Mouse (Mus musculus) kidney, postnatal 4 days (tissue): ENCODE results near the gene Zswim4.

ENCODE experiments used
- DNase-seq, 2 experiments: peaks; one replicate each; pipeline ENCODE4 v3.0.0; 2021; ENCODE audit warnings: mixed read lengths in 2 of 2

The Zswim4 gene

DNA sequence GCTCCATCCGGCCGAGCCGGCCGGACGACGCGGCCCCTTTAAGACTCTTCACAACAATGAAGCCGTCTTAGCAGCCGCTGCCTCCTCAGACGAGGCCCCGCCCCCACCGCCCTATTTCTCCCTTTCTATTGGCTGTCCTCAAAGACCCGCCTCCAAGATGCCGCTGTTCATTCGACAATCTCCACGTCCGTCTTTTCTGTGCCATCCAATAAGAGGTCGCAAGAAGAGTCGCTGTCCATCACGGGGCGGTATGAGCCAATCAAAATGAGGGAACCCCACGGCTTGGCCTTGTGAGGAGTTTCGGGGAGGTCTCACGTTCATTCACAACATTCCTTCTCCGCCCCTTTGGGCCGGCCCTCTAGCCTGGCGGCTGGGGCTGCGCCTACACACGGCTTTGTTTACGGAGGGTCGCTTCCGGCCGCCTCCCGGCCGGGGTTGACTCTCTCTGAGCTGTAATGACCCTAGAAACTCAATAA, at the start of gene Zswim4:
Zswim4 (minus strand) TSS at position 58 of the 476 bp plus-strand sequence.
- peak; percentile 97 to 98 for DNase-seq

GRCm38 (mm10) chr8:84285665-84286064, 48.8 kb upstream of the Zswim4 start:
- peak; percentile 67 to 75 for DNase-seq

GRCm38 (mm10) chr8:84284608-84285063, 47.8 kb upstream of the Zswim4 start:
- DNase-seq: peak; percentile 56 to 74

DNA sequence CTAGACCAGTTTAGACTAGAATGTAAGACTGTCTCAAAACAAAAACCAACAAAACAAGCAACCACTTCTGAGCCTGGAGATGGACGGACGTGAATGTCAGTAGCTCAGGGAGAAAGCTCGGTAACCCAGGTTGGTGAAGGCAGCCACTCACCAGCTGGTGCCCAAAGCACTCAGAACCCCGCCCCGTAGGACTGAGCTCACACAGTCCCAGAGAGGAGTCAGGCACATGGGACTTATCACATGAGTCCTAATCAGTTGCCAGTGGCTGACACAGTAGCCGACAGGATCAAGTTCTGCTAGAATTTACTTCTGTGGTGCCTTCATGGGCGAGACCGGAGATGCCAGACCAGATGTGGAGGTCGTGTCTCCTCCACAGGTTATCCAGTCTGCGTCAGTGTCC, 43.9 kb upstream of the Zswim4 start:
- DNase-seq: no peak

GRCm38 (mm10) chr8:84276447-84276846, 39.6 kb upstream of the Zswim4 start:
- no peak for DNase-seq

GRCm38 (mm10) chr8:84273968-84274367, 37.1 kb upstream of the Zswim4 start:
- DNase-seq: no peak

GRCm38 (mm10) chr8:84272302-84272701, 35.4 kb upstream of the Zswim4 start:
- DNase-seq: no peak

GRCm38 (mm10) chr8:84269950-84270773, 33.3 kb upstream of the Zswim4 start, which contains the start of gene Ccdc130:
TSS of gene Ccdc130 (minus strand) at chr8:84270380.
- peak; percentile 100 for DNase-seq

DNA sequence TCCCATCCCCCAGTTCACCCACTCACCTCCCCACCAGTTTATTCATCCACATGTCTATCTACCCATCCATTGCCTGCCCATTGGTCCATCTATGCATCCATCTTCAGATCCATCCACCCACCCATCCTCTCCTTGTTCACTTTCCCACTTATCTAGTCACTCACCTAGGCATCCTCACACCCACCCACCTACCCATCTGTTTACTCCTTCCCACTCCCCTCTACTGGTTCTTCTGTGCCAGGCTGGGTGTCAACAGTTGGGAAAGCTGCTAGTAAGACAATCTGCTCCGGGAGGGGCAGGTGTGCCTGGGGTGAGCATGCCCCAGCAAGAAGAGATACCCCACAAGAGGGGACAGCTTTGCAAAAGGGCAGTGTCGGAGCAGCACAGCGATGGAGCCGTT, 24.2 kb upstream of the Zswim4 start:
- DNase-seq: no peak

GRCm38 (mm10) chr8:84256822-84257610, 20.2 kb upstream of the Zswim4 start, which contains the start of gene Mri1:
TSS of gene Mri1 (minus strand) at chr8:84257326.
- peak; percentile 87 to 93 for DNase-seq

GRCm38 (mm10) chr8:84256458-84256821, 19.6 kb upstream of the Zswim4 start:
- no peak for DNase-seq

DNA sequence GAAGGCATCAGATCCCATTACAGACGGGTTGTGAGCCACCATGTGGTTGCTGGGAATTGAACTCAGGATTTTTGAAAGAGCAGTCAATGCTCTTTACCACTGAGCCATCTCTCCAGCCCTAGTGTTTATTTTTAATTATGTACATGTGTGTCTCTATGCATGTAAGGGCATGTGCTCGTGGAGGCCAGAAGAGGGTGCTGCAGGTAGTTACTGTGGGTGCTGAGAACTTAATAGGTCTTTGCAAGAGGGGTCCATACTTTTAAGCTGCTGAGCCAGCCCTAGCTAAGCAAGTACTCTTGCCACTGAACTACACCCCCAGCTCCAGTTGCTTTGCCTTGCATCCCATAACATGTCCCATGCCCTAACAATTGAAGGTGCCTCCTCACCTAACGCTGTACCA, 19.0 kb upstream of the Zswim4 start:
- DNase-seq: no peak

- peak; percentile 88 to 93 for DNase-seq
Observed at GRCm38 (mm10) chr8:84249257-84250170, 12.7 kb upstream of the Zswim4 start, which contains the start of gene D8Ertd738e. TSS of gene D8Ertd738e (minus strand) at chr8:84249719.

DNA sequence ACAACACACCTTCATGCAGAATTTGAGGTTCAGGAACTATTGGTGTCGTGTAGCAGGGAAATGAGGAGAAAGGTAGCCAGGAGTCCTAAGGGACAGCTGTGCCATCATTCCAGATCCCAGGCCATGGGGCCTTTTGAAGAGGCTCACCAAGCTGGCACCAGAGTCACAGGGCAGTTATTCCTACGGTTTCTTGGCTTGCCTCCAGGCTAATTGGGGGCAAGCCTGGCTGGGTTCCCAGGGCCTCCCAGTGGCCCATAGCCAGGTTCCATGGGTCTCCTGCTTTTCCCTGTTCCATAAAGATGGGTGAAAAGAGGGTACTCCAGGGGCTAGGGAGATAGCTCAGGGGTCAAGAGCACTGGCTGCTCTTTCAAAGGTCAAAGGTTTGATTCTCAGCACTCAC, 5.0 kb upstream of the Zswim4 start:
- peak in 1 of 2 experiments; percentile 23 for DNase-seq

DNA sequence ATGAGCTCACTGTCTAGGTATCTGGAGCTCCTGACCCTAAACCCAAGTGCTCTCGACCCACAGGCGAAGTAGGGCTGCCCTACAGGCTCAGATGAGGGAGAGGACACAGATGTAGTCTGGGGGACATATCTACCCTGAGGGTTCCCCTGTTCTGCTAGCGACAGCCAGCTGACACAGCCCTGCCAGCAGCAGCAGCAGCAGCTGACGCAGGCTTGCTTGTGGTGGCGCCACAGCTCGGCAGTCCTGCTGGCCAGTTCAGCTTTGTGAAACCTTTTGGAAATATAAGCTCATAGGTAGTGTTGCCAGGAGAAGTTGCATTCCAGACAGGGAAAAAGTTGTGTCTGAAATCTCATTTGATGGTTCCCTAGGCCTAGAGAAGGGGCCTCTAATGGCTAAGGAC, 4.3 kb upstream of the Zswim4 start:
- DNase-seq: no peak

- DNase-seq: peak in 1 of 2 experiments; percentile 14
Observed at GRCm38 (mm10) chr8:84237542-84238229, 831 bp upstream of the Zswim4 start.

DNA sequence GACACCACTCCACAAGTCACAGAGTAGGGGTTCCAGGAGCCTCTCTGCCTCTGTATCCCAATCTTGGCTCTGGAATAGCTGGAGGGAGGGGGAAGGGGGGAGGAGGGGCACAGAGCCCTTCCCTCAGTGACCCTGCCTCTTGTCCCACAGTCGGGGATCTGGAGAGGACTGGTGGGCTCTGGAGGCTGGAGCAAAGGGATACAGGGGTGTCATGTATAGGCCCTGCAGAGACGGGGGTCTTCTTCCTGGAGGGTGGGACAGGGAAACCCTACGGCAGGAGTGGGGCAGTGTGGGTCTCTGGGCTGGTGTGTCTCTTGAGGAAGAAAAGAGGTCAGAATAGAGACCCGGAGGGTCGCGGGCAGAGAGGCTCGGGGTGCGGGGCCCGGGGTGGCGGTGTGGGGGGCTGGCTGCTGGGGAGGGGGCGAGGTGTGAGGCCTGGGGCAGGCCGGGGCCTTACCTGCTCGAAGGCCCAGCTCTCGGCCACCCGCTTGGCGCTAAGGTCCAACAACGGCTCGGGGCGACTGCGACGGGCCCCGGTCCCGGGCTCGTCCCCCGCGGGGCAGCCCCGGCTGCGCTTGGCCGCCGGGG, 351 bp downstream of the Zswim4 start:
- peak; percentile 36 to 49 for DNase-seq

DNA sequence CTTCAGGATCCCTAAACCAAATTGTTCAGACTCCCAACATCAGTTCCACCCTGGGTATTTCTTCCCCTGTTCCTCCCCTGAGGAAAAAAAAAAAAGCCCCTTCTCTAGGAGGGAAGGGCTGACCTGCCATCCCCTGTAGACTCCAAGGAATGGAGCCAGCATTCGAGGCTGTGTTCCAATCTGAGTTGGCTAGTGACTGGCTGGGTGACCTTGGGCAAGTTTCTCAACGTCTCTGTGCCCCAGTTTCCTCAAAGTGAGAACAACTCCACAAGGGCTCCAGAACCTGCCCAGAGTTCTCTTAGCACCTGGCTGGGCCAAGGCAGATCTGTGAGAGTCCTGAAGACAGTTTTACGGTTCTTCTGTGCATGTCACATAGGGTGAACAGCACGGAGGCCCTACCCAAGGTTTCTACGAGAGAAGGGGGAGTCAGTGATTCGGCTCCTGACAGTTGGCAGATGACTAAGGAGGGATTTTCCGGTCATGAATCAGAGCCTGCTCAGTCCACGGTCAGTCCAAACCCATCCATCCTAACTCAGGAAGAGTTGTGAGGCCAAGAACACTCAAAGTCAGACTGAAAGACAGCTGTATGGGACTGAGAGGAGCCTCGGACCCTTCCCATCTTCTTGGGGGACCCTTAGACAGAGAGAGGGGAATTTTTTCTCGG, 977 bp downstream of the Zswim4 start:
- peak in 1 of 2 experiments; percentile 29 for DNase-seq

- no peak for DNase-seq
Observed at GRCm38 (mm10) chr8:84233055-84233454, 3.8 kb downstream of the Zswim4 start.

DNA sequence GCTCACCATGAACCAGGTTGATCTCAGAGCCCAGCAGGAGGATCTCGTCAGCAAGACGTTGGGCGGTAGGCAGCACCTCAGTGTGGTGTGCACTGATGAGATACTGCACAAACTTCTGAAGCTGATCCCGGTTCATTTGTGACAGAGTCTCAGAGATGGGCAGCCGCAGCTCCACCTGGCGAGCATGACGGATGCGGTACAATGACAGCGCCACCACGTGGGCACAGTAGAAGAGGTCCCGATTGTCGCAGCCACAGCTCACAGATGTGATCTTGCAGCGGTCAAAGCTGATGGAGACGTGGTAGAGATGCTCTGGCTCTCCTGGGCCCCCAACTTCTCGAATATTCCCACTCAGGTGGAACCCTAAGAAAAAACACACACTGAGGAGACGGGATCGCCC, 6.1 kb downstream of the Zswim4 start:
- DNase-seq: peak; percentile 29 to 48
